Mouse (Mus musculus): Measurements from ENCODE around the gene Nfe2.

GRCm38 (mm10) chr15:103227022-103227421 is 31.2 kb downstream of the Nfe2 start:
- TF ChIP-seq POLR2A (IDR thresholded peaks at IDR 0.05; ENCODE audit: control insufficient read depth, low read depth, low read length) (no peak), CTCF (IDR thresholded peaks at IDR 0.05; ENCODE audit: control insufficient read depth, insufficient read depth, insufficient replicate concordance, low read depth, low read length) (no peak)

Data from testis, adult 2 months (tissue).